Mouse (Mus musculus) G1E (cell line): ENCODE measurements at regions not wholly inside any gene's neighbourhood (a gene's known extent, or its start where the extent isn't known, plus 50 kb on each side); places are given as distances from the start of the nearest gene placed in this dataset.

Source experiments
- ATAC-seq: 2 replicates; pipeline ENCODE4 v1.8.0; 2016; ENCODE audit warnings: mild to moderate bottlenecking; ENCODE audit not compliant: insufficient number of reproducible peaks, poor library complexity, low FRiP score, severe bottlenecking; ENCODE audit errors: extremely low read depth
- DNase-seq: peaks from one replicate; pipeline ENCODE4 v3.0.0; 2012; ENCODE audit warnings: low spot score
- H3K27me3 ChIP-seq: 2 replicates; pipeline ENCODE4 v1.6.1; 2012; ENCODE audit warnings: mild to moderate bottlenecking, low read length, inconsistent platforms; ENCODE audit not compliant: insufficient read depth
- H3K36me3 ChIP-seq: replicated peaks from 2 replicates; pipeline ENCODE3; 2012; ENCODE audit warnings: mild to moderate bottlenecking, inconsistent platforms
- H3K4me1 ChIP-seq: 2 replicates; pipeline ENCODE4 v1.6.1; 2012; ENCODE audit warnings: low read depth, low read length, inconsistent platforms, mixed read lengths; ENCODE audit not compliant: insufficient read depth
- H3K4me3 ChIP-seq: 2 replicates; pipeline ENCODE4 v1.5.1; 2012; ENCODE audit warnings: low read depth, mild to moderate bottlenecking, inconsistent platforms, low read length, moderate library complexity, mixed read lengths
- H3K9me3 ChIP-seq: replicated peaks from 2 replicates; pipeline ENCODE4 v1.6.1; 2012; ENCODE audit warnings: inconsistent platforms
- CTCF ChIP-seq: IDR thresholded peaks from 2 replicates; pipeline ENCODE4 v1.5.1; 2012; ENCODE audit warnings: low read depth, low read length, inconsistent platforms, mixed read lengths
- GATA1 ChIP-seq: IDR thresholded peaks from 2 replicates; pipeline ENCODE4 v1.6.1; 2012; ENCODE audit warnings: borderline replicate concordance, low read length, inconsistent platforms, mixed read lengths
- GATA2 ChIP-seq: IDR thresholded peaks from 2 replicates; pipeline ENCODE4 v1.6.1; 2012; ENCODE audit warnings: low read depth, low read length, inconsistent platforms, borderline replicate concordance
- POLR2AphosphoS5 ChIP-seq: IDR thresholded peaks from 2 replicates; pipeline ENCODE4 v1.6.1; 2012; ENCODE audit warnings: low read depth, low read length, inconsistent platforms; ENCODE audit not compliant: insufficient replicate concordance
- TAL1 ChIP-seq: conservative IDR thresholded peaks from 2 replicates; pipeline ENCODE4 v1.6.1; 2012; ENCODE audit warnings: low read depth, low read length, inconsistent platforms, mixed read lengths

DNA sequence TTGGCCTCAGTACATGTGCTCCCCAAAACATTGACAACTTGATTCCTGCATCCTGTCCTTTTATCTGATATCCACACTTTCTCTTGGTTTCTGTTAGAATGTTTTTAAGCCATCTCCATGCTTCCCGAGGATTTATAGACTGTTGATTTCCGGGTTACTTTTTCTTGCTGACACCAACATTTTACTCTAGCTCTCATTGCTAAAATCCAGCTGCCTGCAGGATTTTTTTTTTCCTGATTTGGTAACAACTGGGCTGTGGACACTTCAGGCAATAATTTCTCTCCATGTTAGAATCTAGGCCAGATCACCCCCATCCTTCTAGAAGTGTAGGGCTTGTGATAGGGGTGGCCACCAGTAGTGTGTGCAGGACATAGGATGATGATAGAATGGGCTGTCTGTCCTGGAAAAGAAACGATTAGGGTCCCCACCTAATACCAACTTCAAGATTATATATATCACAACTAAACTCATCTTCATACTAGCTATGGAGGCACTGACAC lies 182.6 kb downstream of the Clic5 start:
- TF ChIP-seq GATA1 (no peak), CTCF (no peak), TAL1 (no peak), GATA2 (no peak), POLR2AphosphoS5 (no peak)
- H3K36me3 ChIP-seq: no peaks in the 10 kb centered on the region
- DNase-seq: no peak

DNA sequence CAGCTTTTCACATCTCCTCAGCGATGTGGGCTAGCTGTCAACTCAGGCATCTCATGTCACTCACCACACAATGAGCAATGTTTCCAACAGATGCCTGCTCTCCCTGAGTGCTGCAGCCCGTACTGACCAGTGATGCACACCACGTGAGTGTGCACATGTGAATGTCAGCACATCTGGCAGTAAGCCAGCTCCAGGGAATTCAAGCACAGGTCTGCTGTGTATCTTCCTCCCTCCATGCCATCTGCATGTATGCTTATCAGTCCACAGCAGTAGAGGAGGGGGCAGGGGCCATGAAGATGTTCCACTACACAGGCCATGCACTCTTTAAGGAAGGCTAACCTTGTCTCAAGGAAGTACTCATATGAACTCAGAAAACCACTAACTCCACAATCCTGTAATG lies 183.2 kb downstream of the Clic5 start:
- Histone ChIP-seq H3K9me3 (peaks cover 43% of the 10 kb centered on the region), H3K27me3 (no peaks in the 10 kb centered on the region), H3K4me1 (no peaks in the 10 kb centered on the region), H3K36me3 (no peaks in the 10 kb centered on the region), H3K4me3 (no peak overlapping the region)
- DNase-seq (no peak), ATAC-seq (no peak)
- TF ChIP-seq GATA1 (no peak), GATA2 (no peak), TAL1 (no peak), POLR2AphosphoS5 (no peak), CTCF (no peak)

More for the DNA sequence above, 182.6 kb downstream of the Clic5 start:
- Histone ChIP-seq H3K4me1 (no peaks in the 10 kb centered on the region), H3K9me3 (peaks cover 45% of the 10 kb centered on the region), H3K4me3 (no peak overlapping the region), H3K27me3 (no peaks in the 10 kb centered on the region)
- ATAC-seq: no peak

DNA sequence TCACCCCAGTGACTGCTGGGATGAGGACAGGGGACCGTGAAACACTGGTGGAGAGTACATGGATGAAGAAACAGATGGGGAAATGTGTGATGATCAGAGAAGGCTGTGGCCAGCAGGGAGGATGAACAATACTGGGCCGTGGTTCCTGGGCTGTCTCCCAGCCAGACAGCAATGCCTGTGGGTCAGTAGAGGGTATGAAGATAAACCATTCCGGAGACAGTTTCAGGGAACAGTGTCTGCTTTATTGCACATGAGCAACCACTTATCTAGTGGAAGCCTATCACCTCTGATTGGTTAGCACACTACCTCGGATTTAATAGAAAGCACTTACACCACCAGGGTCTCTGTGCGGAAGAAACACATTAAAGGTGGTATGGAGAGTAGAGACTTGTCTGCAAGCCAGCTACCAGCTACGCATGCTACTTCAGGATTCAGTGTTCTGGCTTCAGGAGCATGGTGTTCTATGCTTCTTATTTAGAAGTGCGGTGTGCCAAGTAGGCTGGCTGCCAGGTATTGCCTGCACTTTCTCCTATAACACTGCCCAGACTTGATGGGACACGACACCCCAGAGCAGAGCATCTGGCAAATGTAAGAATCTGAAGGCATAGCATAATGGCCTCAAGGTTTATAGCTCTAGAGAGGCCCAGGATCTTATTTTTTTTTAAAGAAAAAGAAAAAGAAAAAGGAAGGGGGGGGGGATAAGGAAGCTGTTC lies 185.5 kb downstream of the Clic5 start:
- Histone ChIP-seq H3K4me1 (no peaks in the 10 kb centered on the region), H3K9me3 (peaks cover 52% of the 10 kb centered on the region), H3K36me3 (no peaks in the 10 kb centered on the region), H3K27me3 (no peaks in the 10 kb centered on the region), H3K4me3 (no peak overlapping the region)
- TF ChIP-seq GATA1 (no peak), CTCF (no peak), POLR2AphosphoS5 (no peak), TAL1 (no peak), GATA2 (no peak)
- DNase-seq (no peak), ATAC-seq (no peak; the same call in 1 of the 2 replicates)

DNA sequence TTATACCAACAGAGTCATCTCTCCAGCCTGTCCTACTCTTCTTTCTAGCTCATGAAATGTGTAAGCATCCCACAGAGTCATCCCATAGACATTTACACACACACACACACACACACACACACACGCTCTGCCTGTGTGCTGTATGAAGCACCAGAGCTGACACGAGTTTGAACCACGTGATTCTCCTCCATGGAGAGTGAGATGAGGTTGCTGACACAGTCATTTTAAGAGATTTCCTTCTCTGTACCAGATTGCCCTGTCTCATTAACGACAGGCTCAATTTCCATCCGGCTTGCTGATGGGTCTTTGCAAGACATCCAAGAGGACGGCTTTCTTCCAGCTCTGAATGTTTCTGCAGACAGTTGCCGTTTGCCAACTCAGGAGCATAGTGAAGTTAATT lies 190.0 kb downstream of the Clic5 start:
- Histone ChIP-seq H3K4me3 (no peak overlapping the region), H3K27me3 (no peaks in the 10 kb centered on the region), H3K9me3 (peaks cover 52% of the 10 kb centered on the region), H3K4me1 (no peaks in the 10 kb centered on the region), H3K36me3 (no peaks in the 10 kb centered on the region)
- TF ChIP-seq CTCF: no peak
- TF ChIP-seq POLR2AphosphoS5: no peak
- TF ChIP-seq GATA2: no peak
- TF ChIP-seq GATA1: no peak
- TF ChIP-seq TAL1: no peak
- DNase-seq (no peak), ATAC-seq (no peak)

DNA sequence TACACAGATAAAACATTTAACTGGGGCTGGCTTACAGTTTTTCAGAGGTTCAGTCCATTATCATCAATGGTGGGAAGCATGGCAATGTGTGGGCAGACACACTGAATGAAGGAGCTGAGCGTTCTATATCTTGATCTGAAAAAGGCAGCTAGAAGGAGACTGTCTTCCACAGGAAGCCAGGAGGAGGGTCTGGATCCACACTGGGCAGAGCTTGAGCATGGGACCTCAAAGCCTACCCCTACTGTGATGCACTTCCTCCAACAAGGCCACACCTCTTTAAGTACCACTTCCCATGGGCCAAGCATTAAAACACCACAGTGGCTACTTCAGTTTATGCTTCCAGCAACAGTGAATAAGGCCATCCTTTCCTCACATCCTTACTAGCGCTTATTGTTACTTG lies 200.5 kb downstream of the Clic5 start:
- H3K9me3 ChIP-seq: peaks cover 30% of the 10 kb centered on the region
- H3K4me1 ChIP-seq: no peaks in the 10 kb centered on the region
- ATAC-seq: no peak
- H3K4me3 ChIP-seq: no peak overlapping the region
- no peak for DNase-seq
- no peak for TF ChIP-seq GATA2
- TF ChIP-seq TAL1: no peak
- TF ChIP-seq GATA1: no peak
- no peak for TF ChIP-seq POLR2AphosphoS5
- TF ChIP-seq CTCF: no peak
- no peaks in the 10 kb centered on the region for H3K36me3 ChIP-seq
- no peaks in the 10 kb centered on the region for H3K27me3 ChIP-seq

DNA sequence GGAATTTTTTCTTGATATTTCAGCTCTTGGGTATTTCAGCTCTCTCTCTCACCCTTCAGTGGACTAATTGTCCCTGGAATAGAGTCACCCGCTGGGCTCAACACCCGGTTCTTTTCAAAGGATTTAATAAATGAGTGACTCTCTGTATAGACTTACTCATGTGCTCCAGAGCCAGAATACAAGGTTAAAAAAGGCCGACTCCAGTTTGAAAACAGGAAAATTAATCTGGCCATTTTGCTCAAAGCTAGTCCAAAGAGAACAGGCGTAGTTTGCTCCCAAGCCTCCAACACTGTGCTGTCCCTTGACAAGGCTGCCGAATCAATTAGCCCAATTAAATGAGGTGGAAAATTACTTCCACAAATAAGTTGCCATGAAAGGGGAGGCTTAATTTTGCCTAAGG lies 209.4 kb downstream of the Clic5 start:
- Histone ChIP-seq H3K4me1 (no peaks in the 10 kb centered on the region), H3K27me3 (no peaks in the 10 kb centered on the region), H3K36me3 (no peaks in the 10 kb centered on the region), H3K4me3 (no peak overlapping the region), H3K9me3 (peaks cover 36% of the 10 kb centered on the region)
- no peak for TF ChIP-seq POLR2AphosphoS5
- TF ChIP-seq CTCF: no peak
- TF ChIP-seq GATA1: no peak
- TF ChIP-seq TAL1: no peak
- TF ChIP-seq GATA2: no peak
- no peak for ATAC-seq
- DNase-seq: no peak

DNA sequence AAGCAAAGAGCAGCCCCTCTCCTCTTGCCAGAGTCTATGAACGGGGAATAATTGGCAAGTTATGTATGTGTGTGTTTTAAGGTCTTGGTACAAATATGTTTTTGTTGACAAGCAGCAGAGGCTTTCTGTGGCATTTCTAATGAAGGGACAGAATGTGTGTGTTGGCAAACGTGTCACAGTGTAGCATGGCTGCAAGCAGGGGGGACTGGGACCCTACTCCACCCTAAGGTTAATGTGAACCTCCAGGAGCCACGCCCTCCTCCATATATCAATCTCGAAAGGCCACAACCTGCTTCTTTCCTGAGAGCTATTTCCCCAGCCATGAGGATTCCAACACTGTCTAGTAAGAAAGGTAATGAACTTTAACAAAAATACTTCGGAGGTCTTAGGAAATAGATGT lies 209.8 kb downstream of the Clic5 start:
- no peak overlapping the region for H3K4me3 ChIP-seq
- DNase-seq: no peak
- ATAC-seq: no peak
- H3K4me1 ChIP-seq: no peaks in the 10 kb centered on the region
- peaks cover 35% of the 10 kb centered on the region for H3K9me3 ChIP-seq
- TF ChIP-seq TAL1: no peak
- no peak for TF ChIP-seq GATA2
- TF ChIP-seq CTCF: no peak
- no peak for TF ChIP-seq POLR2AphosphoS5
- no peak for TF ChIP-seq GATA1
- H3K36me3 ChIP-seq: no peaks in the 10 kb centered on the region
- H3K27me3 ChIP-seq: no peaks in the 10 kb centered on the region
